Mouse (Mus musculus): ENCODE data around the gene Sobp. TPM values are rescaled to one million over a fixed set of nuclear protein-coding genes. Genes with fewer than 3 reads are reported as not detected.

Sobp gene
- polyA plus RNA-seq, 1 experiment from 2014 or later, result 4.5 TPM

DNA sequence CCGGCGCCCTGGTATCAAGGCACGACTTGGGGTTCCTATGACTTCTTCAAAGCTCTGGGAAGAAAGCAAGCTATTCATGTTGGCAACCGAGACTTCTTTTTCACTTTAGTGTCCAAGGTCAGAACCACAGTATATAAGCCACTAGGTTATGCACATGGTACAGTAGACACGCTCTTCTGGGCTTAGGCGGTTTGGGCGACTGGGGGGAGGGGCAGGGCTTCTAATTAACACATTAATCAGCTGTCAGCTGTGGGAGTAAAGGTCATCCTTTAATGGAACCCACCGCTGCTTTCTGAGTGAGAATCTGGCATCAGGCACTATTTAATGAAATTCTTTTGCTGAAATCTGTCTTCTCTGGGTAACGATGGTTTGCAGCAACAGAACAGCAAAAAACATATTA lies 147.3 kb downstream of the Sobp start:
- ATAC-seq (ENCODE audit: insufficient read depth, low FRiP score, low TSS enrichment), result no peak
- Histone ChIP-seq H3K9me3 (ENCODE audit: control insufficient read depth, low read length) (no peaks in the 10 kb centered on the region), H3K36me3 (ENCODE audit: control insufficient read depth, insufficient read depth, low read length) (no peaks in the 10 kb centered on the region), H3K4me3 (ENCODE audit: low read depth, low read length) (no peak overlapping the region), H3K27me3 (ENCODE audit: control insufficient read depth, insufficient read depth, low read length) (peaks cover 12% of the 10 kb centered on the region; the same call in 1 of the 2 replicates), H3K4me1 (ENCODE audit: control insufficient read depth, insufficient read depth, low read length) (peaks cover 16% of the 10 kb centered on the region), H3K9ac (ENCODE audit: low read length) (no peak overlapping the region), H3K4me2 (ENCODE audit: low read depth) (no peak overlapping the region), H3K27ac (ENCODE audit: low read depth, low read length) (no peak overlapping the region)
- 46% methylated on average over 9 of the region's 9 CpGs for WGBS
- DNase-seq (ENCODE audit: low spot score), result peak; percentile 58

DNA sequence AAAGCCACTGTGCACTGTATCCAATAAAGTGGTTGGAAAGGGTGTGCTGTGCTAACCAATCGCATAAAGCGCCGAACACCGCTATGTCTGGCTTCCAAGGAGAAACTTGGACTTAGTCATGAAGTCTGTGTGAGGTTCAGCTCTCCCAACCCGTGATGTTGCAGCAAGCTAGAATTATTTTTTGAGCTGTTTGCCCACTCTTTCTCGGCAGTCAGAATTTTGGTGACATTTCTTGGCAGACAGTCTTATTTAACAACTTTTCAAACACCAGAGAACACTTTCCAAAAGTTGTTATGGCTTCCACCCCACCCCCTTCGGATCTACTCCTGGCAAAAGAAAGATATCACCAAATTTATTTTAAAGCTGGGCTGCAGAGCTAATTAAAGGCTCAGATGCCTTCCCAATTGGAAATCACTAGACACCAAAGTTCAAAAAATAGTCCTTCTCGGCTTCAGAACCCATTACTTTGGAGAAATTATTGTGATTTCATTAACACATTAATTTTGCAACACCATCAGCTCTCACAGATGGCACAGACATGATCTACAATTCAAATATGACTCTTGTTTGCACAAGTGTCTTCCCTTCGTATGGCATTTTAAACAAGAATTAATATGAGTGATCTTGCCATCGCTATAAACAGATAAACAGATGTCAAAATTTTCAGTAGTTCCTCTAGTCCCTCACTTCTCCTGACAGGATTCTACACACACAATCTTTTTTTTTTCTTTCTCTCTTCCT lies 150.7 kb downstream of the Sobp start:
- no peak overlapping the region for H3K4me3 ChIP-seq (ENCODE audit: low read depth, low read length)
- DNase-seq (ENCODE audit: low spot score) (no peak), ATAC-seq (ENCODE audit: insufficient read depth, low FRiP score, low TSS enrichment) (no peak)
- no peaks in the 10 kb centered on the region for H3K36me3 ChIP-seq (ENCODE audit: control insufficient read depth, insufficient read depth, low read length)
- peaks cover 19% of the 10 kb centered on the region for H3K4me1 ChIP-seq (ENCODE audit: control insufficient read depth, insufficient read depth, low read length)
- H3K9ac ChIP-seq (ENCODE audit: low read length), result no peak overlapping the region
- WGBS, result 86% methylated on average over 10 of the region's 10 CpGs
- H3K4me2 ChIP-seq (ENCODE audit: low read depth), result no peak overlapping the region
- peaks cover 31% of the 10 kb centered on the region for H3K27me3 ChIP-seq (ENCODE audit: control insufficient read depth, insufficient read depth, low read length)
- no peak overlapping the region for H3K27ac ChIP-seq (ENCODE audit: low read depth, low read length)
- H3K9me3 ChIP-seq (ENCODE audit: control insufficient read depth, low read length), result no peaks in the 10 kb centered on the region

DNA sequence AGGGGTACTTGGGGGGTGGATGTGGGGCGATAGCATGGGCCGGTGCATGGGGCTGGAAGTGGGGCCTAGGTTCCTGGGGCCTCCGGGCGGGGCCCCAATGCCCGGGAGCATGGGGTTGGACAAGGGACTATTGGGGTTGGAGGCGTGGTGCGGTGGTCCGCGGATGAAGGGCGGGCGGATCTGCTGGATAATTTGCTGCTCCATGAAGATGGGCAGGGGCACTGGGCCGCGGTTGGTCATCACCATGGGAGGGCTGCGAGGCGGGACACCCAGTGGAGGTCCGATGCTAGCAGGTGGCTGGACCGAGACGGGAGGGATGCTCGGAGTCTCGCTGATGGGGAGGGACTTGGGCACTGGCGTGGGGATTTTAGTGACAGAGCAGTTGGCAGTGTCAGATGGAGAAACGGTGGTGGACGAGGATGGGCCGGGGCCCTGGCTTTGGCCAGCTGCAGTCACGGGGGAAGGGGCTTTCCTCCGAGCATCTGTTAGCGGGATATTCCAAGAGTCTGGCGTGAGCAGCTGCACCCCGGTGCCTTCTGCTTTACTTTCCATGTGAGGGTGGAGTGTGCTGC lies 152.1 kb downstream of the Sobp start:
- peaks cover 31% of the 10 kb centered on the region for H3K27me3 ChIP-seq (ENCODE audit: control insufficient read depth, insufficient read depth, low read length)

DNA sequence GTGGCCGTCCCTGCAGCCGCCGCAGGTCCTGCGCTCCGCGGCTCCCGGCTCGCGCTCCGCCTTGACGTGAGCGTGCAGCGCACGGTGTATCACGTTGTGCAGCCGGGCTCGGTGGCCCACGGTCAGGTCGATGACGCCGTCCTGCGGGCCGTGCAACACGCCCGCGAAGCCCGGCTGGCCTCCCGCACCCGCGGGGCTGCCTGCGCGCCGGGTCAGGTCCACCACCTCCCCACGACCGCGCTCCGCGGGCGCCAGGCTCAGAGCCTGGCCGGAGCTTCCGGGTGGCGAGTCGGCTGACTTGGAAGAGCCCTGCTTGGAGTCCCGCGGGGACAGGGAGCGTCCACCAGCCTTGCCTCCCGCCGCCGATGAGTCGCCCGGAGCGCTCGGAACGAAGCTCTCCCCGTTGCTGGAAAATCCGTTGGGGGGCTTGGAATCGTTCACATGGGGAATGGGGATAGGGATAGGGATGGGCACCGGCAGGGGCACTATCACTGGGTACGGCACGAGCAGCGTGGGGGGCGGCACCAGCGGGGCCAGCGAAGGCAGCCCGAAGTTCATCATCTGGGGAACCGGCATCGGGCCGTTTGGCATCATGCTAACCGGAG lies 152.7 kb downstream of the Sobp start:
- under 1% methylated on average over 64 of the region's 69 CpGs for WGBS
- peak; percentile 63 for ATAC-seq (ENCODE audit: insufficient read depth, low FRiP score, low TSS enrichment)
- DNase-seq (ENCODE audit: low spot score), result peak; percentile 68
- H3K4me3 ChIP-seq (ENCODE audit: low read depth, low read length), result peak overlapping the region; percentile 32
- peak overlapping the region; percentile 63 for H3K4me2 ChIP-seq (ENCODE audit: low read depth)
- H3K36me3 ChIP-seq (ENCODE audit: control insufficient read depth, insufficient read depth, low read length), result no peaks in the 10 kb centered on the region
- no peak overlapping the region for H3K27ac ChIP-seq (ENCODE audit: low read depth, low read length)
- peaks cover 31% of the 10 kb centered on the region for H3K27me3 ChIP-seq (ENCODE audit: control insufficient read depth, insufficient read depth, low read length)
- H3K9ac ChIP-seq (ENCODE audit: low read length), result peak overlapping the region; percentile 57
- peaks cover 15% of the 10 kb centered on the region for H3K4me1 ChIP-seq (ENCODE audit: control insufficient read depth, insufficient read depth, low read length)
- H3K9me3 ChIP-seq (ENCODE audit: control insufficient read depth, low read length), result no peaks in the 10 kb centered on the region

More for the DNA sequence above, 152.1 kb downstream of the Sobp start:
- 1% methylated on average over 29 of the region's 29 CpGs for WGBS
- Histone ChIP-seq H3K4me3 (ENCODE audit: low read depth, low read length) (peak overlapping the region; percentile 32), H3K9me3 (ENCODE audit: control insufficient read depth, low read length) (no peaks in the 10 kb centered on the region), H3K36me3 (ENCODE audit: control insufficient read depth, insufficient read depth, low read length) (no peaks in the 10 kb centered on the region), H3K4me2 (ENCODE audit: low read depth) (peak overlapping the region; percentile 63), H3K9ac (ENCODE audit: low read length) (peak overlapping the region; percentile 57; the same call in 1 of the 2 replicates), H3K27ac (ENCODE audit: low read depth, low read length) (no peak overlapping the region), H3K4me1 (ENCODE audit: control insufficient read depth, insufficient read depth, low read length) (peaks cover 15% of the 10 kb centered on the region)
- DNase-seq (ENCODE audit: low spot score) (peak; percentile 56), ATAC-seq (ENCODE audit: insufficient read depth, low FRiP score, low TSS enrichment) (0 out of 2 replicates have a peak, but pooled peaks have one; percentile 17)

- Histone ChIP-seq H3K36me3 (ENCODE audit: control insufficient read depth, insufficient read depth, low read length) (no peaks in the 10 kb centered on the region), H3K9me3 (ENCODE audit: control insufficient read depth, low read length) (no peaks in the 10 kb centered on the region), H3K4me3 (ENCODE audit: low read depth, low read length) (peak overlapping the region; percentile 32), H3K4me1 (ENCODE audit: control insufficient read depth, insufficient read depth, low read length) (peaks cover 15% of the 10 kb centered on the region), H3K9ac (ENCODE audit: low read length) (peak overlapping the region; percentile 57), H3K27me3 (ENCODE audit: control insufficient read depth, insufficient read depth, low read length) (peaks cover 31% of the 10 kb centered on the region), H3K27ac (ENCODE audit: low read depth, low read length) (no peak overlapping the region), H3K4me2 (ENCODE audit: low read depth) (peak overlapping the region; percentile 63)
- no peak for DNase-seq (ENCODE audit: low spot score)
- 2% methylated on average over 35 of the region's 35 CpGs for WGBS
- no peak; the same call in 1 of the 2 replicates for ATAC-seq (ENCODE audit: insufficient read depth, low FRiP score, low TSS enrichment)
Observed at GRCm38 (mm10) chr10:43021017-43021416, 153.3 kb downstream of the Sobp start.

DNA sequence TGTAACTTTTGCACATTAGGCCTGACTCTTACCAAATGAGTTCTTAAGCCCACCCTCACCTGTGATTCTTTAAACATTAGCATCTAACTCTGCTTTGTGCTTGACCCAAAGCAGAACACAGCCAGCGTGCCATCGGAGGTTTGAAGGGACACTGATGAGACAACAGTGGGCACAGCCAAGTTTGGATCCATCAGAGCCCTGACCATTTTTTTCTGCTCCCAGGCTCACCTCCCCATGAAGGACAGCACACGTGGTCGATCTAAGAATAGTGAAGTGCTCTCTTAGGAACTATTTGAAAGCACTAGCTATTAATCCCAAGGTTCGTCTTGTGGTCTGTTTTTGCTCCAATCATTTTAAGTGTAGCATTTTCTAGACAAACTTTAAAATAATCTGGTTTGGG lies 159.5 kb downstream of the Sobp start:
- H3K36me3 ChIP-seq (ENCODE audit: control insufficient read depth, insufficient read depth, low read length), result no peaks in the 10 kb centered on the region
- WGBS, result 87% methylated on average over 5 of the region's 5 CpGs
- no peak for DNase-seq (ENCODE audit: low spot score)
- H3K27ac ChIP-seq (ENCODE audit: low read depth, low read length), result no peak overlapping the region
- H3K4me2 ChIP-seq (ENCODE audit: low read depth), result no peak overlapping the region
- H3K4me1 ChIP-seq (ENCODE audit: control insufficient read depth, insufficient read depth, low read length), result no peaks in the 10 kb centered on the region
- no peak overlapping the region for H3K4me3 ChIP-seq (ENCODE audit: low read depth, low read length)
- no peaks in the 10 kb centered on the region; the same call in 1 of the 2 replicates for H3K27me3 ChIP-seq (ENCODE audit: control insufficient read depth, insufficient read depth, low read length)
- H3K9me3 ChIP-seq (ENCODE audit: control insufficient read depth, low read length), result no peaks in the 10 kb centered on the region
- H3K9ac ChIP-seq (ENCODE audit: low read length), result no peak overlapping the region
- ATAC-seq (ENCODE audit: insufficient read depth, low FRiP score, low TSS enrichment), result no peak

- DNase-seq (ENCODE audit: low spot score) (no peak), ATAC-seq (ENCODE audit: insufficient read depth, low FRiP score, low TSS enrichment) (no peak)
- Histone ChIP-seq H3K9ac (ENCODE audit: low read length) (no peak overlapping the region), H3K4me3 (ENCODE audit: low read depth, low read length) (no peak overlapping the region), H3K27me3 (ENCODE audit: control insufficient read depth, insufficient read depth, low read length) (no peaks in the 10 kb centered on the region), H3K27ac (ENCODE audit: low read depth, low read length) (no peak overlapping the region), H3K4me2 (ENCODE audit: low read depth) (no peak overlapping the region), H3K4me1 (ENCODE audit: control insufficient read depth, insufficient read depth, low read length) (no peaks in the 10 kb centered on the region), H3K36me3 (ENCODE audit: control insufficient read depth, insufficient read depth, low read length) (no peaks in the 10 kb centered on the region), H3K9me3 (ENCODE audit: control insufficient read depth, low read length) (no peaks in the 10 kb centered on the region)
- 92% methylated on average over 4 of the region's 4 CpGs for WGBS
Observed at GRCm38 (mm10) chr10:43014358-43014757, 160.0 kb downstream of the Sobp start.

DNA sequence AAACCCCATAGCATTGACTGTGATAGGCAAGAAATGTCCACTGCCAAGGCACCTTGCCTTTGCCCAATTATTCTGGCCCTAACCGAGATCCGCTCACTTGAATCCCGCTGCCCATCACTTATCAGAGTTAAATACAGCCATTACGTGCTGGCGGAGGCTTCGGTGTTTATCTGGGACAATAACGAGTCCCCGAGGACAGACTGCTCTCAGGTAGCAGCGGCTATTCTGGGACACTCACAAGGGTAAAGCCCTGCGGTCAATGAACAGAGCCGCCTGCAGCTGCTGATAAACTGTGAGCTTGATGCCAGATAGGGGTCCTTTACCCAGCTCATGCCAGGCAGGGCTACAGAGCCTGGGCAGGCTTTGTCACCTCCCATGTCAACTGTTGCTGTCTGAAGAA lies 166.2 kb downstream of the Sobp start:
- WGBS, result 75% methylated on average over 11 of the region's 11 CpGs

More for the DNA sequence above, 166.2 kb downstream of the Sobp start:
- Histone ChIP-seq H3K4me3 (ENCODE audit: low read depth, low read length) (no peak overlapping the region), H3K4me1 (ENCODE audit: control insufficient read depth, insufficient read depth, low read length) (no peaks in the 10 kb centered on the region), H3K9me3 (ENCODE audit: control insufficient read depth, low read length) (no peaks in the 10 kb centered on the region), H3K27me3 (ENCODE audit: control insufficient read depth, insufficient read depth, low read length) (no peaks in the 10 kb centered on the region), H3K9ac (ENCODE audit: low read length) (no peak overlapping the region), H3K4me2 (ENCODE audit: low read depth) (no peak overlapping the region), H3K36me3 (ENCODE audit: control insufficient read depth, insufficient read depth, low read length) (no peaks in the 10 kb centered on the region), H3K27ac (ENCODE audit: low read depth, low read length) (no peak overlapping the region)
- ATAC-seq (ENCODE audit: insufficient read depth, low FRiP score, low TSS enrichment) (no peak), DNase-seq (ENCODE audit: low spot score) (no peak)

Measured in neural tube, embryonic 11.5 days (tissue).